Mouse (Mus musculus): Measurements from ENCODE around the gene Med1.
"Not testable (repeated sequence)": the region's sequence is repeated elsewhere in the genome, so short reads cannot be mapped to it uniquely, and the experiment has no call there.

Med1 gene

DNA sequence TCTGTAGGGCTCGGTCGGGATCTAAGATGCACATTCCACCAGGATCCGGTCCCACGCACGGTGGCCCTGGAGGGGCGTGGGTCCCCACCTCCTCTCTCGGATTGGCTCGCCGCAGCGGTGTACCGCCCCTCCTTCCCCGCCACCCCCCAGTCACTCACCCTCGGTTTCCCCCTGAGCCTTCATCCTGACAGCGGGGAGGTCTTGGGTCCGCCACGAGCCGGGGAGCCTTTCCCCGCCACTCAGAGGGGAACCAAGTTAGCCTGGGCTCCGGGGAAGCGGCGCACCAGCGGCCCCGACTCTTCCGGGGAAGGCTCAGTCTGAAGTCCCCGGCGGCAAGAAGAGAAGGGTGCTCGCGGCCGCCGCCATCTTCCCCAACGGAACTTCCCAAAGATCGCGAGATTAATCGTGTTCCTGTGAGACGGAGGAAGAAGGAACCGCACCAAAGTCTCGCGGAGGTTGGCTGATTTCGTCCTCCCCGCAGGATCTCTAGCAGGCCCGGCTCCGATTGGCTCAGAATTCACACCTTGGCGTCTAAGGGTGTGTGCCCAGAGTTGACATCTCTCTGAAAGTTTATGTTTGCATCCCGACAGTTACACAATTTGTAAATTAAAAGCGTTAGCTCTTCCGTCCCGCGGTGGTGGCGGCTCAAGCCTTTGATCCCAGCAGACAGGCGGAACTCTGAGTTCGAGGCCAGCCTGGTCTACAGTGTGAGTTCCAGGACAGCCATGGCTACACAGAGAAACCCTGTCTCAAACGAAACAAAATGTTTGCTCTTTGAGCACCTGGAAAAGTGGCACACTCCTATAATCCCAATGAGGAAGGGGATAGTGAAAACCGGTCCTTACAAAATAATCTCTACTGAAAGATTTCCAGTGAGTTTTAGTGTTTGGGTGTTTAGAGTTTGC, at the start of gene Med1:
Gene Med1, minus strand, starts transcription at position 393 of the 905 bp plus-strand sequence.
- DNase-seq = peak; percentile 95

DNA sequence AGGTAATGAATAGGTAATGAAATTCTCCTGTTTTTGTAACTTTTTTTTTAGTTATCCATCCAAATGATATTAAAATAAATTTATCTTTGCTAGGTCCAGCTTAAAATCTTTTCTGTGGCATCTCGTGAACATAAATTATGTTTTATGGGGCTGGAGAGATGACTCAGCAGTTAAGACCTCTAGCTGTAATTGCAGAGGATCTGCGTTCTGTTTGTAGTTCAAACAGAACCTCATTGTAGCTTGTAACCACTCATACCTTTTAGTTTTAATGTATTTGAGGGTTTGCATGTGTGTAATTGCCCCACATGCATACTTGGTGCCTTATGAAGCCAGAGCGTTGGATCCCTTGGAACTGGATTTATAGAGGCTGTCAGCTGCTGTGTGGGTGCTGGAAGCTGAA, 45.9 kb upstream of the Med1 start:
- DNase-seq = no peak

DNA sequence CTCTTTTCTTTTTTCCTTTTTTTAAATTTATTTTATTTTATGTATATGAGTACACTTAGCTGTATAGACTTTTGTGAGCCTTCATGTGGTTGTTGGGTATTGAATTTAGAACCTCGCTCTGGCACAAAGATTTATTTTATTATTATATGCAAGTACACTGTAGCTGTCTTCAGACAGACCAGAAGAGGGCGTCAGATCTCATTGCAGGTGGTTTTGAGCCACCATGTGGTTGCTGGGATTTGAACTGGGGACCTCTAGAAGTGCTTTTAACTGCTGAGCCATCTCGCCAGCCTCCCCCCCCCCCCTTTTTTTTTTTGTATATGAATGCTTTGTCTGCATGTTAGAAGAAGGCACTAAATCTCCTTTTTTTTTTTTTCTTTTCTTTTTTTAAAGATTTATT, 45.3 kb upstream of the Med1 start:
- no peak for DNase-seq

DNA sequence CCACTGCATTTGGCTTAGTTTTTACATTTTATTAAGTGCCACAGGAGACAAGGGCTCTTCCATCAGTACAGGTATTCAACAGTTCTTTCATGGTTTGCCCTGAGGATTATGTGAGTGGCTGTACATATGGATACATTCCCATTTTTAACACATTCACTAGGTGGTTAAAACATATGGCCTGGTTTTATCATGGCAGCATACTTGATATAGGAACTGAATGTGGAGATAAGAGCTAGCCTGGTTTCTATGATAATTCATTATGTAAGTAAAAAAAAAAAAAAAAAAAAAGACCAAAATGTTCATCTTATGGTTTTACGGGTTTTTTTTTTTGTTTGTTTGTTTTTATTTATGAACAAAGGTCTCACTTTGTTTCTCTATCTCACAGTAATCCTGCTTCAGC, 33.3 kb upstream of the Med1 start:
- DNase-seq = no peak

DNA sequence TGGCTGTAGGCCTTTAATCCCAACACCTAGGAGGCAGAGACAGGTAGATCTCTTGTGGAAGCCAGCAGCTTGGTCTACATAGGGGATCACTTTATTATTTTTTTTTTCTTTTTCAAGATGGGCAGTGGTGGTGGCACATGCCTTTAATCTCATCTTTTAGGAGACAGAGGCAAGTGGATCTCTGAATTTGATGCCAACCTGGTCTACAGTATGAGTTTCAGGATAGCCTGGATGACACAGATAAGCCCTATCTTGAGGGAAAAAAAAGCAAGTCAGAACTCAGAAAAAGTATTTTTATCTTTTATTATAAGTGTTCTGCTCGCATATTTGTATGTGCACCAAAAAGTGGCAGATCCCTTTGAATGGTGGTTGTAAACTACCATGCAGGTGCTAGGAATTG, 20.2 kb upstream of the Med1 start:
- DNase-seq = no peak

DNA sequence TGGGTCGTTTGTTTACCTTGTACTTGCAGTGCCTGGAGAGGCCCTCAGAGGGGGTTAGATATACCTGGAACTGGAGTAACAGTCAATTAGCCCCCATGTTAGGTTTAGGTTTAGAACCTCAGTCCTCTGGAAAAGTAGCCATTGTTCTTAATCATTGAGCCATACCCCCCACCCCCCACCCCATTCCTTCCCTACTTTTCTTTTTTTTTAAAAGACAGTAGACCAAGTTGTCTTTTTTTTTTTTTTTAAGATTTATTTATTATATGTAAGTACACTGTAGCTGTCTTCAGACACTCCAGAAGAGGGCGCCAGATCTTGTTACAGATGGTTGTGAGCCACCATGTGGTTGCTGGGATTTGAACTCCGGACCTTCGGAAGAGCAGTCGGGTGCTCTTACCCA, 16.6 kb upstream of the Med1 start:
- DNase-seq = not testable (repeated sequence)

DNA sequence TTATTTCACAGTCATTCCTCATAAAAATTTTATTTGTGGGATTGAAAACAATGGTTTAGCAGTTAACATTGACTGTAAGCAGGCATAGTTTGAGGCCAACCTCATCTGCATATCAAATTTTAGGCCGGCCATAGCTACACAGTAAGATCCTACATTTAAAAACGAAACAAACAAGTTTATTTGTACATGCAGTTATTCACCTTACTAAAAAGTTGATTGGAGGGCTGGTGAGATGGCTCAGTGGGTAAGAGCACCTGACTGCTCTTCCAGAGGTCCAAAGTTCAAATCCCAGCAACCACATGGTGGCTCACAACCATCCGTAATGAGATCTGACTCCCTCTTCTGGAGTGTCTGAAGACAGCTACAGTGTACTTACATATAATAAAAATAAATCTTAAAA, 13.2 kb upstream of the Med1 start:
- DNase-seq = peak; percentile 49

DNA sequence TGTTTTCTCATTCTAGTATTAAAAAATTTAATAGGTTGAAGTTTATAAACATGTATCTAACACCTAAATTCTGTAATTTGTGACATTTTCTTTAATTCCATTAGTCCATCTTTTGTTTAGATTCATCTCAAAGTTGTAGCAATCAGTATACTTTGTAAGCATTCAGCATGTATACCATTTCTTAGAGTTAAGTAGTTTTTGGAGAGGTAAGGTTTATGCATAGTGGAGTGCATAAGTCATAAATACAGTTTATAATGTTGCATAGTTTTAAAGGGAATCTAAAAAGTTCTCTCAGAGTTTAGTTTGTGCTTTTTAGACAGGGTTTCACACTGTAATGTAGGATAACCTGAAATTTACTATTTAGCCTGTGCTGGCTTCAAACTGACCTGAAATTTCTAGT, 12.4 kb upstream of the Med1 start:
- DNase-seq = no peak

DNA sequence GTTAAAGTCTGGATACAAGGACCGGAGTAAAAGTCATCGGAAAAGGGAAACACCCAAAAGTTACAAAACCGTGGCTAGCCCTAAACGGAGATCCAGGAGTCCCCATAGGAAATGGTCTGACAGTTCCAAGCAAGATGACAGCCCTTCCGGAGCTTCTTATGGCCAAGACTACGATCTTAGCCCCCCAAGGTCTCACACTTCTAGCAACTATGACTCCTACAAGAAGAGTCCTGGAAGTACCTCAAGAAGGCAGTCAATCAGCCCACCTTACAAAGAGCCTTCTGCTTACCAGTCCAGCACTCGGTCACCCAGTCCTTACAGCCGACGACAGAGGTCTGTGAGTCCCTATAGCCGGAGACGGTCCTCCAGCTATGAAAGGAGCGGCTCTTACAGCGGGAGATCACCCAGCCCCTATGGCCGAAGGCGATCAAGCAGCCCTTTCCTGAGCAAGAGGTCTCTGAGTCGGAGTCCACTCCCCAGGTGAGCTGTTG, 10.9 kb upstream of the Med1 start:
- peak; percentile 30 for DNase-seq

DNA sequence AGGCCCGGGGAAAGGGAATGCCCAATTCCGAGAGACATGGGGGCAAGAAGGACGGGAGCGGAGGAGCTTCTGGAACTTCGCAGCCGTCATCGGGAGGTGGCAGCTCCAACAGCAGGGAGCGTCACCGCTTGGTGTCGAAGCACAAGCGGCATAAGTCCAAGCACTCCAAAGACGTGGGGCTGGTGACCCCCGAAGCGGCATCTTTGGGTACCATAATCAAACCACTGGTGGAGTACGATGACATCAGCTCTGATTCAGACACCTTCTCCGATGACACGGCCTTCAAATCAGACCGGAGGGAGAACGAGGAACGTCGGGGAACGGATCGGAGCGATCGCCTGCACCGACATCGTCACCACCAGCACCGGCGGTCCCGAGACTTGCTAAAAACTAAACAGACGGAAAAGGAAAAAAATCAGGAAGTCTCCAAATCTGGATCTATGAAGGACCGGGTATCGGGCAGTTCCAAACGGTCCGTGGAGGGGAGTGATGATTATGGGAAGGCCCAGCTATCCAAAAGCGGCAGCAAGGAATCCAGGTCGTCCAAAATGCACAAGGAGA, 10.3 kb upstream of the Med1 start:
- DNase-seq = peak; percentile 52

DNA sequence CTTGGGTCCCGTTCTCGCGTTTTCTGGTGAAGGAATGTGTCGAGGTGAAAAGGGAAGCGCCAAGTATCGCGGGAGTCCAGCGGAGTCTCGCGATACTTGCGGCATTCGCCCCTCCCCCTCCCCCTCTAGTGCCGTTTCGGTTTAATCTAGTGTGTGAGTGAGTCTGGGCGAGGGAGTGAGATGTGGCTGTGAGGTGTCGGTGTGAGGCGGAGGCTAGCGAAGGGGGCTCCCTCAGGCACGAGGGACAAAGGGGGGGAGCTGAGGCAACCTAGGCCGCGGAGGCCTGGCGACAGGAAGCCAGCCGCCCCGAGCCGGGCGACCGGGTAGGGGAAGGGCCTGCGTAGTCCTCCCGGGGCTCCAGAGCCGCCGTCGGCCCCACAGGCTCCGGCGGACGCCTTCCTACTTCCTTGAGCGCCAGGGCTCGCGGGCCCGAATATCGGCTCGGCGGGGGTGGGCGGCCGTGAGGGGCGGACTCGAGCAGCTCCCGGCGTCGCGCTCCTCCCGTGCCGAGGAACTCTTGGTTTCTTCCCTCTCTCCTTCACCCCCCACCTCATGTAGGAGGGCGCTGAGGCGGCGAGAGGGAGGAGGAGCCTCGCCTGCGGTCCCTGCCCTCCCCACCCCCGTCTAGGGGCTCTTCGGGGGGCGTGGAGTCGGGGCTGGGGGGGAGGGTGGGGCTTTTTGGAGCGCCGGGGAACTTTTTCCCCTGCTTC, 9.7 kb upstream of the Med1 start, which contains the start of gene Cdk12:
Gene Cdk12, plus strand, starts transcription at position 419 of the 710 bp plus-strand sequence.
- peak; percentile 97 for DNase-seq

DNA sequence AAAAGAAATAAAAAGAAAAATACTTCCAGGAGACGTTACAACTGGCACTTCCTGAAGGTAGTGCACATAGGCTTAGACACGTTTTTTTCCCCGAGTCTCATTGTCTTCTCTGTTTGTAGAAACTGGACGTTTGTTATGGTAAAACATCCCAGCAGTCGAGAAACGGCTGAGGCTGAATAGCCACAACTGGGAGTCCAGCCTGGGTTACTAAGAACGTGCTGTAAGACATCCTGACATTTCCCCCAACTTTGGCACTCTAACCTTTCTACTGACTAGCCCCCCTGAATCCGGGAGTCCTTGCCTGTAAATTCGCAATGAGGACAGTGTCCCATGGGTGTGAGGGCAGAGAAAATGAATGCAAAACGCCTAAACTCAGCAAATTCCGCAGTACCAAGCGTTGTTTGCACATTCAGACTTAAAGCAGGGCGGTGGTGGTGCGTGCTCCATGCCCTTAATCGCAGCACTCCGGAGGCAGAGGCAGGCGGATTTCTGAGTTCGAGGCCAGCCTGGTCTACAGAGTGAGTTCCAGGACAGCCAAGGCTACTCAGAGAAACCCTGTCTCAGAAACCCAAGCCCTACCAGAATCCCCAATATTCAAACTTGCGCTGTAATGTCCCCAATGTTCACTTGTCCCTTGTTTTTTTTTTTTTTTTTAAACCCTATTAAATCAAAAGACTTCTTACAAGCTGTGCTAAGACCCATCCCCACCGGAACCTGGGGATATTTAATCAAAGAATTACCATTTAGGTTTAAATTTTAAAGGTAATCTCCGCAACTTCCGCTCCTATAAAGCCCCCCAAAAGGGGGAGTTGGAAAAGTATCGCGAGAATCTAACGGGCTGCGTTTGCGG, 8.9 kb upstream of the Med1 start:
- DNase-seq = peak; percentile 39

DNA sequence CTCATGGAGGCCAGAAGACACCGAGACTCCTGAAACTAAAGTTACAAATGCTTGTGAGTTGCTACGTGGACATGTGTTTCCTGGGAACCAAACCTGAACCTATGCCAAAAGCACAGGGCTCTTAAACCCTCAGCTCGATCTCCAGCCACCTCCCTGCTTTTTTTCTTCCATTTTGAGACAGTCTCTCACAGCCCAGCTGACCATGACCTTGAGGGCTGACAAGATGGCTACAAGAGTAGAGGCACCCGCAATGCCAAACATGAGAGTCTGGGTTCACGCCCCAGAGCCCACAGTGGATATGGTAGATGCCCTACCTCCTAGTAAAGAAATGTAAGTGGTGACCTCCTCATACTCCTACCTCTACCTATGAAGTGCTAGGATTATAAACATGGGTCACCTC, 2.3 kb downstream of the Med1 start:
- no peak for DNase-seq

DNA sequence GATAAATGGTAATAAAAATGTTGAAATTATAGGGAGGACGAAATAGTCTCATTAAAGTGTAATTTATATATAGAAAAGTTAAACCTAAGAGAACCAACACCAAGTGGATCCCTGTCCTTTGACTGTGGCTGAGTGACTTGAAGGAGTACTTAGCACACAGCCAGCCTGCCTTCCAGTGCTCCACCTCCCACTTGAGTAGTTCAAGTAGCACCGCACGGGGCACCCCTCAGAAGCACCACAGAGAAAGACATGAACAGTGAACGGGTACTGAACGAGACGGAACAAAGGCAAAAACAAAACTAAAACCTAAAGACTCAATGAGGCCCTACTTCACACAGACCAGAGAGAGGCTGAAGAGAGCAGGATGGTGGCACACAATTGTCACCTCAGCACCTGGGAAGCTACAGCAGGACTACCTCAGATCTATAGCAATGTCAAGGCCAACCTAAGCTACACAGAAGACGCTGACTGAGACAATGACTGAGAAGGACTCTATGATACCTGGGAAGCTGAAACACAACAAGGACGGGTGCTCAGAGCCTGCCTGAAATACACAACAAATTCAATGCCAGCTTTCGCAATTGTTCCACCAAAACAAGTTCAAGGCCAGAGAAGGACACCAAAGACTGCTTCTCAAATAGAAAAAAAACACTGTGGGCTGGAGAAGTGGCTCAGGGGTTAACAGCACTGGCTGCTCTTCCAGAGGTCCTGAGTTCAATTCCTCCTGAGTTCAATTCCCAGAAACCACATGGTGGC, 5.3 kb downstream of the Med1 start:
- DNase-seq = no peak

DNA sequence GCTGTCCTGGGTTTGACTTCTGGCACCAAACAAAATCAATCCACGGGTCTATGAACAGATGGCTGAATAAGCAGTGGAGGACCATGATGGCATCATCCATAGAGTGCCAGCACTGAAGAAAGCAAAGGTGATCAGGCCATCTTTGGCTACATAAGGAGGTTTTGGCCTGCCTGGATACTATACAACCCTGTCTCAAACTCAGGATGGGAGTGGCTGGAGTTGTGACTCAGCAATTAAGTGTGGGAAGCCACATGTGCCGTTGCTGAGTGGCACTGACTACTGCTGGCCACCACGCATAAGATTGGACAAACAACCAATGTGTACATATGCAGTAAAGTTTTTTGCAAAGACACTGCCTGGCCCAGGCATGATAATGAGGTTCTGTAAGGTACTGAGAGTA, 10.9 kb downstream of the Med1 start:
- not testable (repeated sequence) for DNase-seq

DNA sequence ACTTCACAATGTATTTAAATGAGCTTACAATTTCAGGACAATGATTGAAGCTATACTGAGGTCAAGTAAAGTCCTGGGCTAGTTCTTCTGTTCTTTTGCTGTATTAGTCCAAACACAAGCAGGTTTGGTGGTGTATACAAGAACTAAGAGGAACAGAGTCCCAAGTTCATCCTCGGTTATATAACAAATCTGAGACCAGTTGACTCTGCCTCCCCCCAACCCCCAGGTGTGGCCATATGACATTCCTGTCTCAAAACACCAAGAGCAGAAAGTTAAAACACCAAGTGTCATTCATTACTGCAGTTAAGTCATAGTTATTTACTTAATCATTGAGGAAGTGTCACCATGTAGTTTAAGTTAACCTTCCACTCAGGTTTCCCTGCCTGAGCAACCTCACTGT, 24.7 kb downstream of the Med1 start:
- DNase-seq = peak; percentile 27

DNA sequence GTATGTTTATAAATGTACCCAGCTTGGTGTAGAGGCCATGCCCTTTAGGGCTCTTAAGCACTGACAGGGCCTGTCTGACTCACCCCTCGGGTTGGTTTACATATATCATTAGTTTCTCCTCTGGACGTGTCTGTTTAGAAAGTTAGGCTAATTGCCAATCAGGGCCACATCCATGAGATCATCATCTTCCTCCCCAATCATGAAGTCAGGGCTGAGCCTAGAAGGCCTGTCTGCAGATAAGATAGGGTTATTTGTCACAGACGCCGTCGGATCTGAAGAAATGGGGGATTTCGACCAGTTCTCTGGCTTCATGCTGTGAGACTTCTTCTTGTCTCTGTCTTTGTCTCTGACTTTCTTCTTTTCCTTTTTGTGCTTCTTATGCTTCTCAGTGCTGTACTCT, 38.0 kb downstream of the Med1 start:
- DNase-seq = no peak

DNA sequence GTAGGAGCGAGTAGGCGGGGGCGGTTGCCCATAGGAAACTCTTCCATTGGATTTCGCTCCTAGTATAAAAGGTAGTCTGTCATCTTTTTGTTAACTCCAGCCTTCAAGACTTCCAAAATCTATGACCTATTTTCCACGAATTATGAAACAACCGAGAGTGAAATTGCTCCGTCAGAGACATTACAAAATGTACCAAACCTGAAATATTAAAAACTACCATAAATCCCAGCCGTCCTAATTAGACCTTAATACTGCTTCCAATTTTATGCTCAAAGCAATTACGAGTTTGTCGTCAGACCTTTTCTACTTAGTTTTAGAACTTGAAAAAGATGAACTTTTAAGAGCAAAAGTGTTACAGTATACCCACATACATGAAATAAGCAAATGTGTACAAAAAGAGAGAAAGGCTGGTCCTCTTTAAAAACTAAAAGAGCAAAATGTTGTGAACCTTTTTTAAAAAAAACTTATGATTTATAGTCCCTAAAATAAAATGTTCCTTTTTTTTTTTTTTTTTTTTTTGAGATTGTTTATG, 42.4 kb downstream of the Med1 start:
- no peak for DNase-seq

DNA sequence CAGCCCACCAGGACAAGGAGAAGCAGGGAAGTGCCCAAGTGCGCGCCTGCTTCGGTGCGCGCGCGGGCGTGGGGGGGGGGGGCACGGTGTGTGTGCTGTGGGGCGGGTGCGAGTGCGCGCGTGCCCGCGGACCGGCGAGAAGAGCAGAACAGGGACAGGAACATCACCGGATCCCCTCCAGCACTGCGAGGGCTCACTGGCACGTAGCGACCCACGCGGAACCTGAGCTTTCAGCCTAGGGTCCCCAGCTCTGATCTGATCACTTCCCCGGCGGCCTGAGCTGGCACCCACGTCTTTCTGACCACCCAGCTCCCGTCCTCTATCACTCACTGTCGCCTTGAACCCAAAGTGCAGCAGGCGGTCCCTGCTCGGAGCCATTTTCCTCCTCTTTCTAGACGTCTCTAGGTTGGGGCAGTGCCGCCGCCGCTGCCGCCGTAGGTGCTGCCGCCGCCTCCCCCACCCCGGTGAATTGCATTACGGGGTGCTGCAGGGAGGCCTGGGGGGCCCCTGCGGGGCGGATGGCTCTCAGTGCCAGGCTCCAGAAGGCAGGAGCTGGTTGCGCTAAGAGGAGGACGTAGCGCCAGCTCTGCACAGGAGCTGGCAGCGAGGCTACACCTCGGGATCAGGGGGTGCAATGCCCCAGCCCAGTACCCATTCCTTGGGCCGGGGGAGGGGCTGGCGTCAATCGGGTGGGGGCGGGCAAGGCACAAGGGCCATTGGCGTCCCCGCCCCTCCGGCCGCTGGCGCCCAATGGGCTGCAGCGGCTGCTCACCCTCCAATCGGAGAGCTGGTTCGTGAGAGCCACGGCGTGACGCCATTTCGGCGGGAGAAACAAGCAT, 43.1 kb downstream of the Med1 start, which contains the start of gene Fbxl20:
Gene Fbxl20, minus strand, starts transcription at position 618 of the 839 bp plus-strand sequence.
- peak; percentile 89 for DNase-seq

DNA sequence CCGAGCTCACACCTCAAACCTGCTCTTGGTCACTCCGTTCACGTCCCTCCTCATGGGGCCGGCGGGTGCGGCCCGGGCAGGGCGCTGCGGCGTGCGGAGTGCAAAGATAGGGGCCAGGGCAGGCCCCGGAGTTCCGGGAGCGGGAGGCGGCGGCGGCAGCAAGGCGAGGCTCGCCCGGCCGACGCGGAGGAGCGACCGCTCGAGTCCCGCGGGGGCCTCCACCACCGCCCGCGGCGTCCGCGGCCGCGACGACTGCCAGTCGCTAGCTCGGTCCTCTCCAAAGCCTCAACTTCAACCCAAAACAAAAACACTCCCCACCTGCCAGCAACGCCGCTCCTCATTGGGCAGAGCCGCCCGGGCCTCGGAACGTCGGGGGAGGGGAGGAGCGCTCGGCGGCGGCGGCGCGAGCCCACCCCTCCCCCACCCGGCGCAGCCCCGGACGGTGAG, 43.8 kb downstream of the Med1 start:
- DNase-seq = peak; percentile 90

Measured in kidney, adult 11 months (tissue).